Mouse (Mus musculus) T-cell, adult 2 months (primary cell): ENCODE results near the gene Prss50.

Experiments used
- DNase-seq: peaks from one replicate; pipeline ENCODE4 v3.0.0; 2022; ENCODE audit warnings: low spot score

Prss50 gene

DNA sequence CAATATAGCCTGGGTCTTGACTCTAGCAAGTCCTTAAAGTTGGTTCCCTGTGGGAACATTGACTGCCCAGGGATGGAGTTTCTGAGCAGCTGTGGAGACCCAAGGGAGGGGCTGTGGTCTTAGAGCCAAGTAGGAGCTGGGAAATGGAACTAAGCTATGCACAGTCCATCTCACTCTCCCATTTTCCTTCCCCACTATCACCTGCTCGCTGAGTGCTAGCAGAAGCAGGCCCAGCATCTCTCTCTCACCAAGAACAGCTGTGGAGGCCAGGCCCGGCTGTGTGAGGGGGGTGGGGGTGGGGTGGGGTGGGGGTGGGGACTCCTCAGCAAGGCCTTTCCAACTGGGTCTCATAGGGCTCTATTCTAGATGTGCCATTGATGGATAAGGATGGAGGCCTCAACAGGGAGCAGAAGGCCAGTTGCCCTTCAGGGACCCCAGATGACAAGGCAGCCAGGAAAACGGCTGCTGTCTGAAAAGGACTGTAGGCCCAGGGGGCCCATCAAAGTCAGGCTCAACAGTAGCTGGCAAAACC is 17.0 kb downstream of the Prss50 start:
- no peak for DNase-seq

DNA sequence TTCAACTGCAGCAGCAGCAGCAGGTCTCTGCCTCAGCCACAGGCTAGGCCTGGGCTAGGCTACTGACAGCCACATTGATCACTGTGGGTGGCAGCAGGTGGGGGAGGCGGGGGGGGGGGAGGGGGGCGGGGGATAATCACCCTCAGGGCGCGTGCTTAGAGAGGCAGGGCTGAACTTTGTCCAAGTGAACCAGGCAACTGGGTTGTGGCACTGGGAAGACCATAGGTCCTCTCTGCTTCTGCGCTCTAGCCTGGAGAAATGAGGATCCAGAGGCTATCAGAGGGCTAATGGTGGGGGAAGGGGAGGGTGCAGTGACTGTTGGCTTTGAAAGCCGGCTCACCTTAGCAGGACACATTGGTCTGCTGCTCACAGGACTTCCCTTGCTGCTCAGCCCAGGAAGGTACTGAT is 17.5 kb downstream of the Prss50 start:
- no peak for DNase-seq

GRCm38 (mm10) chr9:110877353-110877752 is 19.6 kb downstream of the Prss50 start:
- no peak for DNase-seq

DNA sequence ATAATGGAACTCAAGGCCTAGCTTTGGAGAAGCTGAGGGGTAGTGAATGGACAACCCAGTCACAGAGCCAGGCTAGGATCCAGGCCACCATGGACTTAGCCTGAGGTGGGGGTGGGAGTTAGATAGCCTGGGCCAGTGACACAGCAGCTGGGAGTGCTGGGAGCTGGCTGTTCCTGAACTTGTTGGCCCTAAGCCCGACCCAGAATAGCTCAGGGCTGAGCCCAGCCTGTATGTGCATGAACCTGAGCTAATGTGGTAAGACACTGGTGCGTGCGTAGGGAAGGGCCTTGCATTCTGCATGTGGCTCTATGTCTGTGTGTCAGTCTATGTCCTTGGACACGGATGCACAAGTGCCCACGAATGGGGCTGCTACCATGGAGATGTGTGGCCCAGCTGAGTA is 20.1 kb downstream of the Prss50 start:
- no peak for DNase-seq

DNA sequence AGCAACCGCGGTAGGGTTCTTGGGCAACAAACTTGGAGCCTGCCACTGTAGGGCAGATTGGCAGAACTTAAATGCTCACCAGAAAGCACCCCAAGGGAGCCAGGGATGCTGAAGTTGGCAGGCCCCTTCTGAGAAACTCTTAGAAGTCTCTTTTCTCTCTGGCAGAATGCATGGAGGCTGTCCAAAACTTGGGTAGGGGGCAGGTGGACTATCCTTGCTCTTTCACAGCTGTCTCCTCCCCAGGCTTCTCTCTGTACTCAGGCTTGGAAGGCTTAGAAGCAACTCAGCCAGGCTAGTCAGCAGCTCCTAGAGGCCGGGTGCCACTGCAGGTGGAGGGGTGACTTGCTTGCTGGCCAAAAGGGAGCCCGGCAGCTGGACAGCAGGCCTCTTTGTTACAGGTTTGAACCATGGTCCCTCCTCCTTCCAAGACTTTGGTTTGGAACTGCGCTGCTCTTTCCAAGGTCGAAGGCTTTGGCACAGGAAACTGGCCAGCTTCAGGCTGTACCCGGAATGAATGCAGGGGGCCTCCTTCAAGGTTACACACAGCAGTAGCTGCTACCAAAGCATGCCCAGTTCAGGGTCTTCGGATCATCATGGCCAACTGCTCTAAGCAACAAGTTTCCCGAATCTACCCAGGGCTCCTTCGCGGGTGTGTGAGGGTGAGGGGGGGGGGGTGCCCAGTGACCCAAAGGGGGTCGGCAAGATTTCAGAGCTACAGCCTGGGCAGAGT is 21.6 kb downstream of the Prss50 start, which contains the start of gene Als2cl:
Gene Als2cl, plus strand, starts transcription at position 680 of the 730 bp plus-strand sequence.
- no peak for DNase-seq

DNA sequence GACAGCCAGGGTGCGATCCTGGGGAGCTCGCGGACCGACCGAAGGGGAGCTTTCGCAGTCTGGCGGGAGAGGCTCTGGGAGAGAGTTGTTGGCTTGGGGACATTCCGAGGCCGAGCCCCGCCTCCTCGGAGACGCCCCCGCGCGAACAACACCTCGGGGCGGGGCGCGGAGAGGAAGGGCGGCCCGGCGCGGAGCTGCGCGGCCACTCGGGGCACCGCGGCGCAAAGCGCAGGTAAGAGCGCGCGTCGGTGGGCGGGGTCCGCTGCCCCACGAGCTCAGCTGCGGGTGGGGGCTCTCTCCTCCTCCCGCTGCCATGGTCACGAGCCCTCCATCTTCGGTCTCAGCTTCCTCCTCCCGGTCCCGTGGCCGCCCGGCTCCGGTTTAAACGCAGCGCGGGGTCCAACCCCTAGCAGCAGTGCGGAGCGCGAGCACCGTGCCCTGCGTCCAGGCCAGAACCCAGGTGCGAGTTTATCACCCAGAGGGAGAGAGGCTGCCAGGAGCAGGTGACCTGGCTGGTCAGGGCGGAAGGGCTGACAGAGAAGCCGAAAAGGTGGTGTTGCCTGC is 22.3 kb downstream of the Prss50 start, which contains the start of gene Tmie:
Gene Tmie, minus strand, starts transcription at position 116 of the 564 bp plus-strand sequence.
- peak; percentile 83 for DNase-seq

DNA sequence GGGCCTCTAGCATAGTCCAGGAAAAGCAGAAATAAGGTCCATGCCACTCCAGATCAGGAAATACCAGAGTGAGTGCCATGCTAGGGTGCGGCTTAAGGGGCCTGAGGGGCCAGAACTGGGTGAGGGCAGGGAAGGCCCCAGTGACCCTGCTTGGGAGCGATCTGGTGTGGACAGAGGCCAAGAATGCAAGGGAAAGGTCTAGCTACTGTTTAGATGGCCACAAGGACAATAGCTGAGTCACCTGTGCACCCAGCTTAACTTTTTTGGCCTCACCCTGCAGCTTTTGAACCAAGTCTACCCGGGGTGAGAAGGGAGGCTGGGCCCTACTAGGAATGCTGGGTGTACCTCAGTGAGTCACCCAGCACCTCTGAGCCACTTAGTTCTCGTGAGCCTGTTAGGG is 23.0 kb downstream of the Prss50 start:
- no peak for DNase-seq

- DNase-seq = peak; percentile 27
These were observed 24.2 kb downstream of the Prss50 start for GRCm38 (mm10) chr9:110881953-110882352.

DNA sequence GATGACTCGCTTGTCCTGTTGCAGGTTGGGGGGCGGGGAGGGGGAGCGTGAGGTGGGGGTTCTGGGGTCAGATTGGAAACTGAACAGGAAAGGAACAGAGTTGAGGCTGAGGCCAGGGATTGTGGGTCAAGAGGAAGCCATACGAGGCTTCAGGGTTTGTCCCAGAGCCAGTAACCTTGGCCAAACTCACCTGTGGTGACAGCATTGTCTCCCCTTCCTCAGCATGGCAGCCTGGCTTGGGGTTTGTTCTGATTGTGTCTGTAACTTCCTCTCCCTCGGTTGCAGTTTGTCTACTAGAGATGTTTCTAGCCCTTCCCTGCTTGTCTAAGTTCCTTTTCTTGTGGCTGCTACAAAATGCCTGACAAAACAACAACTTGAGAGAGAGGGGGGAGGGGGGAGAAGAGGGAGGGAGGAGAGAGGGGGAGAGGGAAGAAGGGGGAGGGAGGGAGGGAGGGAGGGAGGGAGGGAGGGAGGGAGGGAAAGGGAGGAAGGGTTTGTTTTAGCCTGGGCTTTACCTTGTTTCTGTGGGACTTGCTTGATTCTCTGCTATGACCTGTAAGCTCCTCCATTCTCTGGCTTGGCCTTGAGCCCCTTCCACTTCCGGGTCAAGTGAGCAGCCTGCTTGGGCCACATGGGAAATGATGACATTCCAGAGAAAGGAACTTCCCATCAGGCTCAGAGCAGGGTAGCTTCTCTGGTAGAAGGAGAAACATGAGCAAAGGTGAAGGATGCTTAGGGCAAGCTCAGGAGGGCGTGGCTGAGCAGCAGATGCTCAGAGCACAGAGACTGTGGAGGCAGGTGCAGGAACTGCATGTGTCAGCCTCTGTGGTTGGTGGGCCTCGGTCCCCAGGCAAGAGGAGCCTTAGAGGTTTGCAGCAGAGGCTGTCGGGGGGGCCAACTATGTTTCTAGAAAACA is 29.9 kb downstream of the Prss50 start:
- DNase-seq = peak; percentile 62

- no peak for DNase-seq
These were observed 31.2 kb downstream of the Prss50 start for GRCm38 (mm10) chr9:110888935-110889334.

DNA sequence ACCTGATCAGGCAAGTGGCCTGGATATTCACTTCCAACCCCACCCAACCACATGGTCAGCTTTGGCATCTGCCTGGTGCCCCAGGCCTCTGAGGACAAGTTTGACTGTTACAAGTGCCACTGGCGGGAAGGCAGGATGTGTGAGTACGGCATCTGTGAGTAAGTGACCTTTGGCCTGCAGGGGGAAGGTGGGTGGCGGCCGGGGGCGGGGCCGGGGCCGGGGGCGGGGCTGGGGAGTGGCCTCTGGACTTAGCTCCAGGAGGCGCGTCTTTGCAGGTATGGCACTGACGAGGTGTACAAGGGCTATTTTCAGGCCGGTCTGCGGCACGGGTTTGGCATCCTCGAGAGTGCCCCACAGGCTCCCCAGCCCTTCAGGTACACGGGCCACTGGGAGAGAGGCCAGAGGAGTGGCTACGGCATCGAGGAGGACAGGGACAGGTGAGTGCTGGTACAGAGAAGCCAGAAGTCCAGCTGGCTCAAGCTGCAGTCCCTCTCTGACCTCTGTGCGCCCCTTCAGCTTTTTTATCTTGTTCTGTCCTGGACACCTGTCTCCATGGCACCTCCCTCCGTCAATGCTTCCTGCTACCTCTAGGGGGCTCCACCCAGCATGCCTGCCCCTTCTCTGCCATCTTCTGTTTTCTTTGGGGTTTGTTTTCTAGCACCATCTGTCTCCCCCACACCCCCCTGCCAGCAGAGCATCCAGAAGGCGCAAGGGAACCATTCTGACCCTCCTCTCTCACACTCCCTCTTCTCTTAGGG is 32.4 kb downstream of the Prss50 start:
- peak; percentile 52 for DNase-seq

GRCm38 (mm10) chr9:110891077-110891828 is 33.5 kb downstream of the Prss50 start:
- peak; percentile 70 for DNase-seq

DNA sequence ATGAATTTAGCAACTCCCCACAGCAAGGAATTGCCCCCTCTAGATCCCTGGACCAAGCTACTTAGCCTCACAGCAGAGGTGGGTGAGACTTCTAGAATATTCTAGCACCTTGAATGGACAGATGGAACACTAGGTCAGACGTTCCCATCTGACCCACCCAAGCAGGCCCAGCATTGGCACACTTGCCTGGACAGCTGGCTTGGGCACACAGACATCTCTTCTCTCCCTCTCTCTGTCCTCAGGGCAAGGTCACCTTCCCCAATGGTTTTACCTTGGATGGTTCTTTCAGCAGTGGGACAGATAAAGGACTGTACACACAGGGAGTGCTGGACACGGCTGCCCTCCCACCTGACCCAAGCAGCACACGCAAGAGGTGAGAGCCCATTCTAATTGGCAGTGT is 34.8 kb downstream of the Prss50 start:
- DNase-seq = no peak

DNA sequence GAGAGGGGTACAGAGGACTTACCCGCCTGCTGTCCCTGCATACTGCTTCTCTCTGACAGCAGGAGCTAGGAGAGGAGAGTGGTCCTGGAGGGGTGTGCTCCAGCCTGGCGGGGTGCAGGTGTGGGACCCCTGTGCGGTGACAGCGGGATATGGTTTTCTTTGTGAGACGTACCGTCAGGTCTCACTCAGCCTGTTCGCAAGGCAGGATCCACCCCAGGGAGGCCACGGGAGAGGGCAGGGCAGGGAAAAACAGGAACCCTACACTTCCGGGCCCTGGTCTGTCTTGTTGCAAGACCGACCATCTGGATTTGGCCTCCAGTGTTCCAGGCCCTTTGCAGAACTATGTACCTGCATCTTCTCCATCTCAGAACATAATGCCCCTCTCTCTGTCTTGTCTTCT is 35.7 kb downstream of the Prss50 start:
- DNase-seq = no peak

DNA sequence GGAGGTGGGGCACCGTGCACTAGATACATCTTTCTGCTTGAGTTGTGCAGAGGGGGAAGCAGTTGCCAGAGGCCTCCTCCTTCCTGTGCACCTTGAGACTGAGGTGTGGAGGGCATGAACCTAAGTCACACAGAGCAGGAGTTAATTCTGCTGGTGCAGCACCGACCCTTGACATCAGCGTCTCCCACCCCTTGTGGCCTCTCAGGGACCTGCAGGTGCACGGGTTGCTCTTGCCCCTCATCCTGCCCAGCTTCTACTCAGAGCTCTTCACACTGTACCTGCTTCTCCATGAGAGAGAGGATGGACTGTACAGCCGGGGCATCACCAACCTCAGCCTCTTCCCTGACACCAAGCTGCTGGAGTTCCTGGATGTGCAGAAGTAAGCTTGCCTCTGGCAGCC is 37.7 kb downstream of the Prss50 start:
- peak; percentile 63 for DNase-seq

GRCm38 (mm10) chr9:110895994-110896393 is 38.2 kb downstream of the Prss50 start:
- no peak for DNase-seq

- DNase-seq = peak; percentile 86
These were observed 38.8 kb downstream of the Prss50 start for GRCm38 (mm10) chr9:110896595-110896994.

- DNase-seq = no peak
These were observed 41.8 kb downstream of the Prss50 start for GRCm38 (mm10) chr9:110899451-110900008.

- DNase-seq = no peak
These were observed 43.4 kb downstream of the Prss50 start for GRCm38 (mm10) chr9:110901204-110901603.

- no peak for DNase-seq
These were observed 44.5 kb downstream of the Prss50 start for GRCm38 (mm10) chr9:110902271-110902670.
